ENCODE assay signal across 15 mouse cellular contexts in genomic region chr2:164150086-164150760, GRCm38 (mm10). TPM values are rescaled to one million over a fixed set of nuclear protein-coding genes. Genes with fewer than 3 reads are reported as not detected.
DNase-seq lines count a peak whose midpoint lies in the region; ATAC-seq and TF ChIP-seq lines count a peak whose summit lies in the region.
"Had no signal": no experiment of that assay in that cellular context is flagged by ENCODE, and none has a peak within 500 bp of the region (broad histone marks: within the 10 kb centered on the region; RNA-seq: fewer than 3 reads in every experiment).

No protein-coding gene starts in this region.

- H3K4me3 ChIP-seq in heart, postnatal 0 days (ENCODE audit: low read depth, low read length) = no peak overlapping the region
- H3K4me3 ChIP-seq in hindbrain, postnatal 0 days (ENCODE audit: low read length) = no peak overlapping the region
- H3K4me3 ChIP-seq: heart, embryonic 15.5 days; liver, embryonic 15.5 days had no signal

- 0 out of 2 replicates have a peak overlapping the region, but pooled peaks have one; percentile 18 for H3K27ac ChIP-seq in heart, postnatal 0 days (ENCODE audit: low read depth)
- peak overlapping the region; percentile 54; the same call in 1 of the 2 replicates for H3K27ac ChIP-seq in hindbrain, postnatal 0 days
- H3K27ac ChIP-seq: heart, embryonic 15.5 days; liver, embryonic 15.5 days had no signal

- no peak for TF ChIP-seq EP300 in heart, postnatal 0 days (IDR thresholded peaks at IDR 0.05; ENCODE audit: low read depth)

- DNase-seq in heart, postnatal 0 days (ENCODE audit: low spot score) = no peak
- no peak for DNase-seq in heart, adult 11 months
- DNase-seq in ES-CJ7 (ENCODE audit: low read depth, low spot score) = peak; percentile 15
- peak; percentile 13 for DNase-seq in embryo, embryonic 10.5 days (ENCODE audit: low spot score)
- DNase-seq in hindbrain, postnatal 0 days (ENCODE audit: low spot score) = peak; percentile 33
- DNase-seq in thymus, postnatal 14 days = no peak
- no peak for DNase-seq in thymus, postnatal 4 days
- DNase-seq: cerebellum, adult 11 months; midbrain, embryonic 14.5 days had no signal

- peak; percentile 30; the same call in 1 of the 2 replicates for ATAC-seq in heart, postnatal 0 days (ENCODE audit: insufficient read depth, low read depth)
- ATAC-seq in hindbrain, postnatal 0 days = peak; percentile 74; the same call in 1 of the 2 replicates
- no peak for ATAC-seq in megakaryocyte-erythroid progenitor cell, adult 5-6 weeks (replicated peaks; ENCODE audit: low FRiP score, low TSS enrichment, poor library complexity, severe bottlenecking)

- H3K4me1 ChIP-seq in heart, postnatal 0 days (ENCODE audit: control insufficient read depth, insufficient read depth) = 0 out of 2 replicates have a peak, but pooled peaks cover 7% of the 10 kb centered on the region
- H3K4me1 ChIP-seq in hindbrain, postnatal 0 days (ENCODE audit: insufficient read depth, low read length) = no peaks in the 10 kb centered on the region
- H3K4me1 ChIP-seq: liver, embryonic 15.5 days had no signal

- WGBS in heart, postnatal 0 days = 44% methylated on average over 14 of the region's 14 CpGs
- WGBS in hindbrain, postnatal 0 days = 40% methylated on average over 14 of the region's 14 CpGs

- no peaks in the 10 kb centered on the region for H3K27me3 ChIP-seq in heart, postnatal 0 days (ENCODE audit: control insufficient read depth, insufficient read depth, low read length)
- H3K27me3 ChIP-seq in hindbrain, postnatal 0 days (ENCODE audit: insufficient read depth, low read length) = no peaks in the 10 kb centered on the region
- H3K27me3 ChIP-seq: CH12.LX; heart, embryonic 15.5 days; liver, embryonic 15.5 days had no signal

- no peaks in the 10 kb centered on the region for H3K9me3 ChIP-seq in heart, postnatal 0 days (replicated peaks; ENCODE audit: control insufficient read depth, low read length)
- no peaks in the 10 kb centered on the region for H3K9me3 ChIP-seq in hindbrain, postnatal 0 days (ENCODE audit: low read length)
- H3K9me3 ChIP-seq: heart, embryonic 15.5 days; liver, embryonic 15.5 days had no signal

- H3K4me2 ChIP-seq in heart, postnatal 0 days (ENCODE audit: low read depth, low read length) = no peak overlapping the region
- H3K4me2 ChIP-seq in hindbrain, postnatal 0 days (ENCODE audit: low read depth, low read length) = no peak overlapping the region
- H3K4me2 ChIP-seq: heart, embryonic 15.5 days; liver, embryonic 15.5 days had no signal

- peaks cover 36% of the 10 kb centered on the region for H3K36me3 ChIP-seq in heart, postnatal 0 days (replicated peaks; ENCODE audit: control insufficient read depth, insufficient read depth, low read length)
- peaks cover 14% of the 10 kb centered on the region; the same call in 1 of the 2 replicates for H3K36me3 ChIP-seq in hindbrain, postnatal 0 days (ENCODE audit: insufficient read depth, low read length)

- H3K9ac ChIP-seq in heart, postnatal 0 days (replicated peaks; ENCODE audit: low read depth, low read length) = no peak overlapping the region
- H3K9ac ChIP-seq in hindbrain, postnatal 0 days (replicated peaks; ENCODE audit: low read length) = no peak overlapping the region
- H3K9ac ChIP-seq: heart, embryonic 15.5 days; liver, embryonic 15.5 days had no signal

- no peak for TF ChIP-seq CTCF in heart, postnatal 0 days (IDR thresholded peaks at IDR 0.05; ENCODE audit: low read depth)
- peak; percentile 8; the same call in 1 of the 2 replicates for TF ChIP-seq CTCF in hindbrain, postnatal 0 days (IDR thresholded peaks at IDR 0.05; ENCODE audit: low read depth)

RNA-seq across cellular contexts. Expression of gene Kcns1, which starts 20.7 kb away (rescaled TPM):
- total RNA-seq in heart, postnatal 0 days (2014; rRNA removed; ENCODE audit: low replicate concordance) = 0.23 TPM in 1 of 2 replicates, not detected in the other
- 0.04 and 0.05 TPM in 2 replicates for polyA plus RNA-seq in heart, postnatal 0 days (2015; fragmentation: Nextera tagmentation; extraction: Ambion mirVana)
- total RNA-seq in hindbrain, postnatal 0 days (2014; rRNA removed) = 12.7 and 15.8 TPM in 2 replicates
- polyA plus RNA-seq in hindbrain, postnatal 0 days (2015; fragmentation: Nextera tagmentation; extraction: Ambion mirVana) = 3.0 and 3.3 TPM in 2 replicates
- total RNA-seq in megakaryocyte-erythroid progenitor cell, adult 5-6 weeks (2014; fragmentation: Nextera tagmentation) = 0.26 and 0.40 TPM in 2 replicates
- total RNA-seq in megakaryocyte-erythroid progenitor cell, adult 5-6 weeks (2017) = 0.88 and 2.2 TPM in 2 replicates
- polyA plus RNA-seq: liver, embryonic 15.5 days had no signal

RNA-seq across cellular contexts. Expression of gene Wfdc5, which starts 32.3 kb away (rescaled TPM):
- not detected in 2 replicates for total RNA-seq in heart, postnatal 0 days (2014; rRNA removed; ENCODE audit: low replicate concordance)
- not detected in 2 replicates for polyA plus RNA-seq in heart, postnatal 0 days (2015; fragmentation: Nextera tagmentation; extraction: Ambion mirVana)
- total RNA-seq in hindbrain, postnatal 0 days (2014; rRNA removed) = not detected in 2 replicates
- not detected in 2 replicates for polyA plus RNA-seq in hindbrain, postnatal 0 days (2015; fragmentation: Nextera tagmentation; extraction: Ambion mirVana)
- not detected in 2 replicates for total RNA-seq in megakaryocyte-erythroid progenitor cell, adult 5-6 weeks (2014; fragmentation: Nextera tagmentation)
- not detected in 2 replicates for total RNA-seq in megakaryocyte-erythroid progenitor cell, adult 5-6 weeks (2017)
- total RNA-seq: CH12.LX; layer of hippocampus, adult 8-10 months had no signal
- polyA plus RNA-seq: heart, embryonic 15.5 days; liver, embryonic 15.5 days; midbrain, embryonic 14.5 days; stomach, embryonic 14.5 days had no signal

RNA-seq across cellular contexts. Expression of gene Wfdc12, which starts 40.2 kb away (rescaled TPM):
- not detected in 2 replicates for total RNA-seq in heart, postnatal 0 days (2014; rRNA removed; ENCODE audit: low replicate concordance)
- polyA plus RNA-seq in heart, postnatal 0 days (2015; fragmentation: Nextera tagmentation; extraction: Ambion mirVana) = not detected in 2 replicates
- total RNA-seq in hindbrain, postnatal 0 days (2014; rRNA removed) = not detected in 2 replicates
- polyA plus RNA-seq in hindbrain, postnatal 0 days (2015; fragmentation: Nextera tagmentation; extraction: Ambion mirVana) = not detected in 2 replicates
- not detected in 2 replicates for total RNA-seq in megakaryocyte-erythroid progenitor cell, adult 5-6 weeks (2014; fragmentation: Nextera tagmentation)
- not detected in 2 replicates for total RNA-seq in megakaryocyte-erythroid progenitor cell, adult 5-6 weeks (2017)
- total RNA-seq: CH12.LX; layer of hippocampus, adult 8-10 months had no signal
- polyA plus RNA-seq: heart, embryonic 15.5 days; liver, embryonic 15.5 days; midbrain, embryonic 14.5 days; stomach, embryonic 14.5 days had no signal

RNA-seq across cellular contexts. Expression of gene Wfdc15a, which starts 49.7 kb away (rescaled TPM):
- total RNA-seq in heart, postnatal 0 days (2014; rRNA removed; ENCODE audit: low replicate concordance) = not detected in 2 replicates
- polyA plus RNA-seq in heart, postnatal 0 days (2015; fragmentation: Nextera tagmentation; extraction: Ambion mirVana) = not detected in 2 replicates
- total RNA-seq in hindbrain, postnatal 0 days (2014; rRNA removed) = not detected in 2 replicates
- polyA plus RNA-seq in hindbrain, postnatal 0 days (2015; fragmentation: Nextera tagmentation; extraction: Ambion mirVana) = not detected in 2 replicates
- not detected in 2 replicates for total RNA-seq in megakaryocyte-erythroid progenitor cell, adult 5-6 weeks (2014; fragmentation: Nextera tagmentation)
- not detected in 2 replicates for total RNA-seq in megakaryocyte-erythroid progenitor cell, adult 5-6 weeks (2017)
- total RNA-seq: CH12.LX; layer of hippocampus, adult 8-10 months had no signal
- polyA plus RNA-seq: heart, embryonic 15.5 days; liver, embryonic 15.5 days; midbrain, embryonic 14.5 days; stomach, embryonic 14.5 days had no signal

Comparison
In these comparisons a context has a peak if more than half of its experiments do, and no peak if none do; other contexts are left out.
1. DNase-seq: peak in ES-CJ7 (single experiment), embryo, embryonic 10.5 days (single experiment) and hindbrain, postnatal 0 days (single experiment); none in heart, postnatal 0 days (single experiment), heart, adult 11 months (single experiment), thymus, postnatal 14 days (single experiment) and thymus, postnatal 4 days (single experiment).